Mouse (Mus musculus) stomach, postnatal 0 days (tissue): Measurements from ENCODE around the gene Slc2a12. TPM values are rescaled to one million over a fixed set of nuclear protein-coding genes. Genes with fewer than 3 reads are reported as not detected.

ENCODE experiments used
- ATAC-seq: fragments of 200-750 bp; cut with Nextera tagmentation; 2 replicates; pipeline ENCODE4 v1.8.0; 2017; ENCODE audit not compliant: low FRiP score, low TSS enrichment
- DNase-seq: peaks from one replicate; pipeline ENCODE4 v3.0.0-alpha.2; 2016; ENCODE audit warnings: low spot score
- H3K27ac ChIP-seq: fragments of 300-500 bp; sonication (generic); replicated peaks from 2 replicates; pipeline ENCODE4 v1.5.1; 2014; ENCODE audit warnings: mild to moderate bottlenecking, control low read depth
- H3K27me3 ChIP-seq: fragments of 300-500 bp; sonication (generic); 2 replicates; pipeline ENCODE4 v1.6.1; 2014; ENCODE audit warnings: low read length; ENCODE audit not compliant: control insufficient read depth, insufficient read depth
- H3K36me3 ChIP-seq: fragments of 300-500 bp; sonication (generic); 2 replicates; pipeline ENCODE4 v1.6.1; 2014; ENCODE audit warnings: low read length, mixed read lengths; ENCODE audit not compliant: control insufficient read depth, insufficient read depth
- H3K4me1 ChIP-seq: fragments of 300-500 bp; sonication (generic); replicated peaks from 2 replicates; pipeline ENCODE4 v1.6.1; 2014; ENCODE audit warnings: antibody characterized with exemption; ENCODE audit not compliant: control insufficient read depth, insufficient read depth
- H3K4me2 ChIP-seq: fragments of 300-500 bp; sonication (generic); replicated peaks from 2 replicates; pipeline ENCODE4 v1.6.1; 2014; ENCODE audit warnings: low read depth, mild to moderate bottlenecking, control low read depth, moderate library complexity
- H3K4me3 ChIP-seq: fragments of 300-500 bp; sonication (generic); 2 replicates; pipeline ENCODE4 v1.5.1; 2014; ENCODE audit warnings: low read depth, low read length, control low read depth
- H3K9ac ChIP-seq: fragments of 300-500 bp; sonication (generic); 2 replicates; pipeline ENCODE4 v1.6.1; 2014; ENCODE audit warnings: mild to moderate bottlenecking, low read length, control low read depth, mixed read lengths
- H3K9me3 ChIP-seq: fragments of 300-500 bp; sonication (generic); 2 replicates; pipeline ENCODE4 v1.6.1; 2016; ENCODE audit warnings: low read length; ENCODE audit not compliant: control insufficient read depth
- CTCF ChIP-seq: IDR thresholded peaks from 2 replicates; pipeline ENCODE4 v1.5.1; 2016; ENCODE audit warnings: antibody characterized with exemption, low read depth, mild to moderate bottlenecking, moderate library complexity
- EP300 ChIP-seq: optimal IDR thresholded peaks from 2 replicates; pipeline ENCODE3; 2016; ENCODE audit warnings: antibody characterized with exemption
- WGBS: fragments of 180-500 bp; shearing (Covaris S2); extraction: QIAGEN DNeasy Blood & Tissue Kit; methylation state at CpG from one replicate; pipeline ENCODE4 v1.1.7; 2014; 5-methylcytosine and 5-hydroxymethylcytosine counted together
- polyA plus RNA-seq: library from polyadenylated mRNA; unstranded; fragments of >200 nt; fragmentation: Nextera tagmentation; extraction: Ambion mirVana; gene quantifications from 2 replicates; pipeline ENCODE4 v1.2.1, GENCODE M21; 2015

Slc2a12 gene
- polyA plus RNA-seq, 1 experiment from 2014 or later: 0.87 TPM

DNA sequence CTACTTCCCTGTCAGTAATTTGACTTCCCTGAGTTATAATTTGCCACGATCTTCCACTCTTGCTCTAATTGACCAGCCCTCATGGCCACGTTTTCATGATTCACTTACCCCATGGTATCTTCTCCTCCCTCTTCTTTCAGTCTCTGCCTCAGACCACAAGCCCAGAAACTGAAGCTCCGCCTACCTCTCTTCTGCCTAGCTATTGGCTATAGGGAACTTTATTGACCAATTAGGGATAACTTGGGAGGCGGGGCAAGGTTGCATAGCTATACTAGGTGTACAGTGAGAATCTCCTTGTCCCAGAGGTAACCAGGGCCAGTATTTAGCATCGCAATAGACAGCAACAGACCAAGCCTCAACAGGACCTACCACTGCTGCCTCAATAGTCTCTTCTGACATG is 31.5 kb upstream of the Slc2a12 start:
- H3K4me2 ChIP-seq: no peak overlapping the region
- ATAC-seq (no peak), DNase-seq (no peak)
- H3K36me3 ChIP-seq: no peaks in the 10 kb centered on the region
- no peaks in the 10 kb centered on the region for H3K9me3 ChIP-seq
- H3K27me3 ChIP-seq: no peaks in the 10 kb centered on the region
- WGBS: 86% methylated on average over 5 of the region's 5 CpGs
- no peak overlapping the region for H3K4me3 ChIP-seq
- no peak overlapping the region for H3K9ac ChIP-seq
- TF ChIP-seq CTCF (no peak), EP300 (no peak)
- H3K4me1 ChIP-seq: no peaks in the 10 kb centered on the region
- no peak overlapping the region for H3K27ac ChIP-seq

DNA sequence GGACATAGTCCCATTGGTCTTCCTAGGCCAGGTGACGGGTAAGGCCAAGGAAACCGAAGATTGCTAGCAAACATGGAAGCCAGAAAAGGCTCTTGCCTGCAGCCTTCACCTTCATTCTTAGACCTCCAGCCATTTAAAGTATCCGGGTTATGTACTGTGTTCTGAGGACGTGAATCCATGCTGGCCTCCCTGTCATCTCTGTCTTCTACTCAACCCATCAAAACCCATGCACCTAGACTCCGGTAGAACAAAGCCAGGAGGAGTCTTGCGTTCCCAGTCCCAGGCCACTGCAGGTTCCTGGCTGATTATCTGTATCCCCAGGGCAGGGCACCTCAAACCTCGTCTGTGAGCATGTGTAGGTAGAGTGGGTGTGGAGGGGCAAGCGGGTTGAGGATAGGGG is 30.3 kb upstream of the Slc2a12 start:
- Histone ChIP-seq H3K9me3 (no peaks in the 10 kb centered on the region), H3K4me1 (no peaks in the 10 kb centered on the region), H3K4me2 (no peak overlapping the region), H3K27me3 (no peaks in the 10 kb centered on the region), H3K9ac (no peak overlapping the region), H3K27ac (no peak overlapping the region), H3K4me3 (no peak overlapping the region), H3K36me3 (no peaks in the 10 kb centered on the region)
- TF ChIP-seq CTCF: no peak
- TF ChIP-seq EP300: no peak
- WGBS: 91% methylated on average over 8 of the region's 8 CpGs
- no peak for DNase-seq
- no peak for ATAC-seq

DNA sequence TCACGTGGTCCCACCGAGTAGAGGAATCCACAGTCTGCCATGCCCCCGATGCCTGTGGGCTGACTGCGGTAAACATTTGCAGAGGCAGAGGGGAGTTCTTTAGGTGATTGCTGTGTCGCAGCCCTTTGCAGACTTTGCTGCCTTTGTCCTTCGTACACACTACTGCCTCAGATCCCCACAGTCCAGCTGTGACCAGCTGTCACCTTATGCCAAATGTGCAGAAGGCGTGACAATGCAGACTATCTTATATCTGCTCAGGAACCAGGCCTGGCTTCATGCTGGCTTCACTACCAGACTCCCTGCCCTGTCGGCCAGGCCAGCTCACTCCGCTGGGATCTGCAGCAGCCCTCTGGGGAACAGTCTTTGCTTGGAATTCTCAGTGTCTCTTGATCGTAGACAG is 29.5 kb upstream of the Slc2a12 start:
- 35% methylated on average over 10 of the region's 10 CpGs for WGBS
- no peak for ATAC-seq
- H3K27ac ChIP-seq: no peak overlapping the region

DNA sequence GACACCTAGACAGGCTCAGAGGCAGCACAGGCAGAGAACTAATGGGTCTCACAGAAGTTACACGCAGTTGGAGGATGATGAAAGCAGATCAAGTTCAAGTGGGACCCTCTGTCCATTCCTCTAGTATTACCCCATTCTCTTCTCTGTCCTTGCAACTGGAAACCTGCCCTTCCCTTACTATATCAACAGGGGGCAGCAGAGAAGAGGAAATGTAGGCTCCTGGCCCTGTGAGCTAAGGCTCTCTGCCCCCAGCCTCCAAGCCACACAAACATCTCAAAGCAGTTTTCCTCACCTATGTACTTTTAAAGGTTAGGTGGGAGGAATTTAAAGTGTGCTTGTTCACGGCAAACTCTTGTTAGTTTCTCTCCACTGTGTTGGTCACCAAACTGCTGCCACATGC is 26.0 kb upstream of the Slc2a12 start:
- Histone ChIP-seq H3K27ac (no peak overlapping the region), H3K36me3 (no peaks in the 10 kb centered on the region), H3K9me3 (no peaks in the 10 kb centered on the region), H3K4me1 (no peaks in the 10 kb centered on the region), H3K4me2 (no peak overlapping the region), H3K27me3 (no peaks in the 10 kb centered on the region), H3K9ac (no peak overlapping the region), H3K4me3 (no peak overlapping the region)
- 80% methylated on average over 2 of the region's 2 CpGs for WGBS
- ATAC-seq (no peak), DNase-seq (no peak)
- no peak for TF ChIP-seq EP300
- peak; percentile 72 for TF ChIP-seq CTCF

More for the DNA sequence above, 29.5 kb upstream of the Slc2a12 start:
- Histone ChIP-seq H3K9ac (no peak overlapping the region), H3K36me3 (no peaks in the 10 kb centered on the region), H3K27me3 (no peaks in the 10 kb centered on the region), H3K9me3 (no peaks in the 10 kb centered on the region), H3K4me1 (no peaks in the 10 kb centered on the region), H3K4me3 (no peak overlapping the region), H3K4me2 (no peak overlapping the region)
- TF ChIP-seq EP300: no peak
- no peak for TF ChIP-seq CTCF
- DNase-seq: no peak

DNA sequence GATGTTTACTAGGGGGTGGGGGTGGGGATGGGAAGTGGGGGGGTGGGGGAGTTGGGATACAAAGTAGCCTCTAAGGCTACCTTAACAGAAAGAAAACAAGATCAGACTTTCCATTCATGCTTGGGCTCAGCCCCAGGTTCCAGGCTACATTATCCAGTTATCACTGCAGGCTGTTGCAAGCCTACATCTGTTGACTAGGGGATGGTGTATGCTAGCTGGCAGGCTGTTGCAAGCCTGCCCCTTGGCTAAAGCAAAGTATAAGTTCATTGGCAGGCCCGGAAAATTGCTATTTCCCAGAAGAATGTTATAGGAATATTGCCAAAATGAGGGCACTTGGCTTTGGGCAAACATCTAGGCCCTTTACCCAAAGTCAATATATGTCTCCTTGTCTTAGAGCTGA is 16.0 kb upstream of the Slc2a12 start:
- DNase-seq (no peak), ATAC-seq (no peak)
- WGBS: 44% methylated on average over 1 of the region's 1 CpGs
- Histone ChIP-seq H3K4me3 (no peak overlapping the region), H3K9ac (no peak overlapping the region), H3K9me3 (no peaks in the 10 kb centered on the region), H3K36me3 (no peaks in the 10 kb centered on the region), H3K27me3 (no peaks in the 10 kb centered on the region), H3K4me2 (no peak overlapping the region), H3K27ac (no peak overlapping the region), H3K4me1 (no peaks in the 10 kb centered on the region)
- TF ChIP-seq EP300: no peak
- no peak for TF ChIP-seq CTCF

DNA sequence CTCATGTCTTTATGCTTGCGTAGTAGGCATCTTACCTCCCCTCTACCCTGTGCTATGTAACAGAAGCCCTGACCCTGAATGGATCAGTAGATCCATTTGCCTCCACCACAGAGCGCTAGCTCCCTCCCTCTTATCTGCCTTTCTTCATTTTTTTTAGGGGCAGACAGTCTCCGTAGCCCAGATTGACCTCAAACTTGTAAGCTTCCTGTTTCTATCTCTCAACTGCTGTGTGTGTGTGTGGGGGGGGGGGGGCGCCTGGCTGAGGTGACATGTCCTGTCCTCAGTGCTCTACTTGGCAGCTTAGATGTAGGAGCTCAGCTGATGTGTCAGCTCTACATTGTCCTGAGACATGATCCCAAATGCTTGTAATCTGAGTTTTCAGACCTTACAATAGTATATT is 13.7 kb upstream of the Slc2a12 start:
- no peak for TF ChIP-seq EP300
- TF ChIP-seq CTCF: no peak
- H3K9ac ChIP-seq: no peak overlapping the region
- WGBS: 71% methylated on average over 4 of the region's 4 CpGs
- no peaks in the 10 kb centered on the region for H3K4me1 ChIP-seq
- no peak overlapping the region for H3K4me2 ChIP-seq
- no peaks in the 10 kb centered on the region for H3K36me3 ChIP-seq
- no peak overlapping the region for H3K27ac ChIP-seq
- H3K27me3 ChIP-seq: no peaks in the 10 kb centered on the region
- no peaks in the 10 kb centered on the region for H3K9me3 ChIP-seq
- no peak for DNase-seq
- no peak overlapping the region for H3K4me3 ChIP-seq
- no peak for ATAC-seq
